Mouse (Mus musculus) midbrain, embryonic 16.5 days (tissue): ENCODE results near the gene Tmem125. TPM values are rescaled to one million over a fixed set of nuclear protein-coding genes. Genes with fewer than 3 reads are reported as not detected.
"Not testable (repeated sequence)": the region's sequence is repeated elsewhere in the genome, so short reads cannot be mapped to it uniquely, and the experiment has no call there.

Experiments
- ATAC-seq: fragments of 200-750 bp; cut with Nextera tagmentation; 2 replicates; pipeline ENCODE4 v1.8.0; 2017; ENCODE audit warnings: moderate TSS enrichment
- H3K27ac ChIP-seq: fragments of 300-500 bp; sonication (generic); 2 replicates; pipeline ENCODE4 v1.5.1; 2014; ENCODE audit warnings: mild to moderate bottlenecking, low read length, mixed read lengths
- H3K27me3 ChIP-seq: fragments of 300-500 bp; sonication (generic); 2 replicates; pipeline ENCODE4 v1.6.1; 2014; ENCODE audit warnings: low read depth, low read length, mixed read lengths; ENCODE audit not compliant: control insufficient read depth, insufficient read depth
- H3K36me3 ChIP-seq: fragments of 300-500 bp; sonication (generic); 2 replicates; pipeline ENCODE4 v1.6.1; 2014; ENCODE audit warnings: mild to moderate bottlenecking, low read length, moderate library complexity, mixed read lengths; ENCODE audit not compliant: control insufficient read depth, insufficient read depth
- H3K4me1 ChIP-seq: fragments of 300-500 bp; sonication (generic); 2 replicates; pipeline ENCODE4 v1.6.1; 2014; ENCODE audit warnings: mild to moderate bottlenecking, low read length, mixed read lengths; ENCODE audit not compliant: control insufficient read depth, insufficient read depth
- H3K4me2 ChIP-seq: fragments of 300-500 bp; sonication (generic); 2 replicates; pipeline ENCODE4 v1.6.1; 2014; ENCODE audit warnings: mild to moderate bottlenecking, low read length, mixed read lengths
- H3K4me3 ChIP-seq: fragments of 300-500 bp; sonication (generic); 2 replicates; pipeline ENCODE4 v1.5.1; 2014; ENCODE audit warnings: low read depth, mild to moderate bottlenecking, low read length, moderate library complexity, mixed read lengths
- H3K9ac ChIP-seq: fragments of 300-500 bp; sonication (generic); 2 replicates; pipeline ENCODE4 v1.6.1; 2014; ENCODE audit warnings: low read depth, low read length, mixed read lengths
- H3K9me3 ChIP-seq: fragments of 300-500 bp; sonication (generic); replicated peaks from 2 replicates; pipeline ENCODE4 v1.6.1; 2014; ENCODE audit warnings: mild to moderate bottlenecking, low read length, mixed read lengths; ENCODE audit not compliant: control insufficient read depth, poor library complexity, severe bottlenecking
- WGBS: fragments of 180-500 bp; shearing (Covaris S2); extraction: QIAGEN DNeasy Blood & Tissue Kit; methylation state at CpG from one replicate; pipeline ENCODE4 v1.1.7; 2014; 5-methylcytosine and 5-hydroxymethylcytosine counted together
- polyA plus RNA-seq: library from polyadenylated mRNA; unstranded; fragments of >200 nt; fragmentation: Nextera tagmentation; extraction: Ambion mirVana; gene quantifications from 2 replicates; pipeline ENCODE4 v1.2.1, GENCODE M21; 2015

Gene Tmem125
- polyA plus RNA-seq, 1 experiment from 2014 or later, result not detected

DNA sequence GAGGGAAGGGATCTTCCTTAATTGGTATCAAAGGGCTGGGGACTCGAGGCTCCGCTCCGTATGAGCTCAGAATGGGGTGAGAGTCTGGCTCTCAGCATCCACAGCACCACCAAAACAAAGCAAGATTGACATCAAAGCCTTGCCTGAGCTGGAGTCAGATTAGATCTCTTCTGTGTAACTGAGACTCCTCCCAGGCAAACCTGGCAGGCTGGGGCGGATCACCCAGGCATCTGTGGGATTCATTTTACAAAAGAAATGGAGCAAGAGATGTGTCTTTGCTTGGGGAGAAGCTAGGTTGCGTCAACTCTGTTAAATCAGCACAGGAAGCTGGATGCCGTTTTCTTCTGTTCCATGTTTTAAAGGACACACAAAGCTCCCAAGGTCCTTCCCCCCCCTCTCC is 34.8 kb downstream of the Tmem125 start:
- no peak for ATAC-seq
- 9% methylated on average over 6 of the region's 6 CpGs for WGBS
- no peak overlapping the region for H3K4me2 ChIP-seq
- no peak overlapping the region for H3K27ac ChIP-seq
- H3K9me3 ChIP-seq, result no peaks in the 10 kb centered on the region
- no peaks in the 10 kb centered on the region for H3K36me3 ChIP-seq
- no peaks in the 10 kb centered on the region for H3K27me3 ChIP-seq
- H3K9ac ChIP-seq, result no peak overlapping the region
- no peaks in the 10 kb centered on the region for H3K4me1 ChIP-seq
- H3K4me3 ChIP-seq, result no peak overlapping the region

DNA sequence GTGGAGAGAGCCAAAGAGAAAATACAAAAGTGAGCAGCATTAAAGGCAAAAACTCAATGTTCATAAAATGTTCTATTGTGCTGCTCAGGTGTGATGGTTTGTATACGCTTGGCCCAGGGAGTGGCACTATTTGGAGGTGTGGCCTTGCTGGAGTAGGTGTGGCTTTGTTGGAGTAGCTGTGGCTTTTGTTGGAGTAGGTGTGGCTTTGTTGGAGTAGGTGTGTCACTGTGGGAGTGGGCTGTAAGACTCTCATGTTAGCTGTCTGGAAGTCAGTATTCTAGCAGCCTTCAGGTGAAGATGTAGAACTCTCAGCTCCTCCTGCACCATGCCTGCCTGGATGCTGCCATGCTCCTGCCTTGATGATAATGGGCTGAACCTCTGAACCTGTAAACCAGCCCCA is 36.7 kb downstream of the Tmem125 start:
- not testable (repeated sequence) for H3K9ac ChIP-seq, H3K27me3 ChIP-seq, H3K36me3 ChIP-seq, H3K9me3 ChIP-seq, ATAC-seq, H3K4me1 ChIP-seq, H3K4me3 ChIP-seq, H3K4me2 ChIP-seq, H3K27ac ChIP-seq
- 95% methylated on average over 1 of the region's 1 CpGs for WGBS

GRCm38 (mm10) chr4:118505551-118505950 is 38.3 kb downstream of the Tmem125 start:
- no peak for ATAC-seq
- Histone ChIP-seq H3K9me3 (no peaks in the 10 kb centered on the region), H3K9ac (no peak overlapping the region), H3K36me3 (no peaks in the 10 kb centered on the region), H3K27ac (no peak overlapping the region), H3K4me1 (no peaks in the 10 kb centered on the region), H3K4me3 (no peak overlapping the region), H3K27me3 (no peaks in the 10 kb centered on the region), H3K4me2 (no peak overlapping the region)
- WGBS, result 70% methylated on average over 3 of the region's 3 CpGs

DNA sequence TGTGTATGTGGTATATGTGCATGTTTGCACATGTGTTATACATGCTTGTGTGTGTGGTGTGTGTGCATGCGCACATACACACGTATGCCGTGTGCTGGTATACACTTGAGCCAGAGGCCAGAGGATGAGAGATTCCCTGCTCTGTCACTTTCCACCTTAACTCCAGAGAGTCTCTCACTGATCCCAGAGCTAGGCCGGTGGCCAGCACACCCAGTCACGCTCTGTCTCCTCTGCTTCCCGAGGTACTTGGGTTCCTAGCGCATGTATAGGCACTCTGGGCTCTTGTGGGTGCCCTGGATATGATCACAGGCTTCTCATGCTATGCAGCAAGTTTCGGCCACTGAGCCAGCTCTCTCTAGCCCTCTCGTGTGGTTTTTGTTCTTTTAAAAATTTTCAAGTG is 43.1 kb downstream of the Tmem125 start:
- Histone ChIP-seq H3K27me3 (no peaks in the 10 kb centered on the region), H3K4me2 (no peak overlapping the region), H3K27ac (no peak overlapping the region), H3K36me3 (no peaks in the 10 kb centered on the region), H3K4me3 (no peak overlapping the region), H3K9me3 (no peaks in the 10 kb centered on the region), H3K4me1 (no peaks in the 10 kb centered on the region), H3K9ac (no peak overlapping the region)
- WGBS, result 73% methylated on average over 9 of the region's 9 CpGs
- no peak for ATAC-seq

- H3K4me3 ChIP-seq, result no peak overlapping the region
- no peaks in the 10 kb centered on the region for H3K4me1 ChIP-seq
- no peak overlapping the region for H3K4me2 ChIP-seq
- H3K9me3 ChIP-seq, result no peaks in the 10 kb centered on the region
- no peak overlapping the region for H3K27ac ChIP-seq
- 51% methylated on average over 6 of the region's 6 CpGs for WGBS
- H3K9ac ChIP-seq, result no peak overlapping the region
- H3K36me3 ChIP-seq, result no peaks in the 10 kb centered on the region
- H3K27me3 ChIP-seq, result no peaks in the 10 kb centered on the region
- ATAC-seq, result no peak
Measured at GRCm38 (mm10) chr4:118500171-118500724, 43.6 kb downstream of the Tmem125 start.

Other genes starting within 250 kb of the Tmem125 start
- 8.7 and 10.3 TPM in 2 replicates for gene Szt2, start 134.8 kb downstream of the Tmem125 start, polyA plus RNA-seq
- 101 TPM in 2 replicates for gene Med8, start 134.7 kb downstream of the Tmem125 start, polyA plus RNA-seq
- 25.1 and 26.1 TPM in 2 replicates for gene Elovl1, start 116.0 kb downstream of the Tmem125 start, polyA plus RNA-seq
- 22.6 and 27.6 TPM in 2 replicates for gene Cdc20, start 106.7 kb downstream of the Tmem125 start, polyA plus RNA-seq
- gene Mpl, start 86.5 kb downstream of the Tmem125 start, polyA plus RNA-seq, result 0.11 TPM in 1 of 2 replicates, not detected in the other
- 13.1 and 14.4 TPM in 2 replicates for gene Tie1, start 54.0 kb downstream of the Tmem125 start, polyA plus RNA-seq
- not detected in 2 replicates for gene 2610528J11Rik, start 17.0 kb downstream of the Tmem125 start, polyA plus RNA-seq
- gene Cfap57, start 76.7 kb upstream of the Tmem125 start, polyA plus RNA-seq, result 2.0 and 2.5 TPM in 2 replicates
- 84.8 and 98.6 TPM in 2 replicates for gene Ebna1bp2, start 76.8 kb upstream of the Tmem125 start, polyA plus RNA-seq
- gene Olfr62, start 114.9 kb upstream of the Tmem125 start, polyA plus RNA-seq, result not detected in 2 replicates
- gene Olfr1342, start 148.7 kb upstream of the Tmem125 start, polyA plus RNA-seq, result not detected in 2 replicates
- gene Olfr1341, start 159.5 kb upstream of the Tmem125 start, polyA plus RNA-seq, result not detected in 2 replicates
- not detected in 2 replicates for gene Olfr1340, start 176.1 kb upstream of the Tmem125 start, polyA plus RNA-seq
- not detected in 2 replicates for gene Olfr1339, start 188.1 kb upstream of the Tmem125 start, polyA plus RNA-seq
- gene Olfr1338, start 214.7 kb upstream of the Tmem125 start, polyA plus RNA-seq, result not detected in 2 replicates
- gene Olfr1337, start 238.5 kb upstream of the Tmem125 start, polyA plus RNA-seq, result not detected in 2 replicates